Mouse (Mus musculus) heart, adult 11 months (tissue): ENCODE data around the gene Dpp6.

ENCODE experiments used
- DNase-seq: peaks from one replicate; pipeline ENCODE4 v3.0.0; 2022

The Dpp6 gene

GRCm38 (mm10) chr5:27205754-27206153, 388.8 kb downstream of the Dpp6 start:
- peak; percentile 15 for DNase-seq

- peak; percentile 70 for DNase-seq
These were observed 389.2 kb downstream of the Dpp6 start for GRCm38 (mm10) chr5:27206213-27206612.

- no peak for DNase-seq
These were observed 403.1 kb downstream of the Dpp6 start for GRCm38 (mm10) chr5:27220116-27220515.

GRCm38 (mm10) chr5:27242078-27242477, 425.1 kb downstream of the Dpp6 start:
- DNase-seq: peak; percentile 48

GRCm38 (mm10) chr5:27243226-27243625, 426.2 kb downstream of the Dpp6 start:
- DNase-seq: peak; percentile 55

- DNase-seq: no peak
These were observed 430.8 kb downstream of the Dpp6 start for GRCm38 (mm10) chr5:27247793-27248192.

- DNase-seq: peak; percentile 11
These were observed 431.7 kb downstream of the Dpp6 start for GRCm38 (mm10) chr5:27248685-27249084.

GRCm38 (mm10) chr5:27249951-27250350, 432.9 kb downstream of the Dpp6 start:
- peak; percentile 61 for DNase-seq

- DNase-seq: peak; percentile 62
These were observed 433.9 kb downstream of the Dpp6 start for GRCm38 (mm10) chr5:27250906-27251305.

GRCm38 (mm10) chr5:27251361-27251760, 434.4 kb downstream of the Dpp6 start:
- DNase-seq: no peak

- DNase-seq: peak; percentile 74
These were observed 438.2 kb downstream of the Dpp6 start for GRCm38 (mm10) chr5:27255247-27255646.

GRCm38 (mm10) chr5:27258636-27259035, 441.6 kb downstream of the Dpp6 start:
- peak; percentile 27 for DNase-seq

GRCm38 (mm10) chr5:27261746-27262727, 445.0 kb downstream of the Dpp6 start:
- DNase-seq: peak; percentile 61

GRCm38 (mm10) chr5:27262751-27263150, 445.7 kb downstream of the Dpp6 start:
- DNase-seq: peak; percentile 79

GRCm38 (mm10) chr5:27265281-27265680, 448.3 kb downstream of the Dpp6 start:
- no peak for DNase-seq

GRCm38 (mm10) chr5:27271336-27271735, 454.3 kb downstream of the Dpp6 start:
- DNase-seq: no peak

GRCm38 (mm10) chr5:27274781-27275395, 457.9 kb downstream of the Dpp6 start:
- DNase-seq: no peak

GRCm38 (mm10) chr5:27275871-27276270, 458.9 kb downstream of the Dpp6 start:
- DNase-seq: no peak

- no peak for DNase-seq
These were observed 461.2 kb downstream of the Dpp6 start for GRCm38 (mm10) chr5:27278120-27278645.

- no peak for DNase-seq
These were observed 469.9 kb downstream of the Dpp6 start for GRCm38 (mm10) chr5:27286876-27287275.

- no peak for DNase-seq
These were observed 474.4 kb downstream of the Dpp6 start for GRCm38 (mm10) chr5:27291378-27291777.

- DNase-seq: no peak
These were observed 475.2 kb downstream of the Dpp6 start for GRCm38 (mm10) chr5:27292236-27292635.

GRCm38 (mm10) chr5:27304115-27304514, 487.1 kb downstream of the Dpp6 start:
- DNase-seq: no peak
